In the genomic region with DNA sequence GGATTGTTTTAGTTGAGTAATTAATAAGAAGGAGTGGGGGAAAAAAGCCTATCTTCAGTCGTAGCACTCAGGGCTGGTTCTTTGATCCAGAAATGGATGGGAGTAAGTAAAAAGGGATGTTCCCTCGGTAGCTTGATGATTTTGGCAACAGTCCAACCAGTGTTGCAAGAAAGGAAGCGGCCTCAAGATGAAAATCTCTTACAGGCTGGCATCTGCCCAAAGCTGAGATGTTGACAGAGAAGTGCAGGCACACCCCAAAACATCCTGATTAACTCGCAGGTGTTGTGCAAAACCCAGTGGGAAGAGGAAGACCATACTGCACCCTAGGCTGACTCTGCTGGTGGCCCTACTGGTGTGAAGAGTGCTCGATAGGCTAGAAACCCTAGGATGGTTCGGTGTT, we compare ENCODE assay signal across 9 mouse cellular contexts.
DNase-seq lines count a peak whose midpoint lies in the region; ATAC-seq and TF ChIP-seq lines count a peak whose summit lies in the region.
"Had no signal": no experiment of that assay in that cellular context is flagged by ENCODE, and none has a peak within 500 bp of the region (broad histone marks: within the 10 kb centered on the region; RNA-seq: fewer than 3 reads in every experiment).

No protein-coding gene starts in this region.

- peak; percentile 57; the same call in 1 of the 2 replicates for ATAC-seq in heart, embryonic 12.5 days (ENCODE audit: insufficient number of reproducible peaks, low FRiP score)
- ATAC-seq in megakaryocyte, adult 5-6 weeks (ENCODE audit: poor library complexity, severe bottlenecking): peak; percentile 84

- TF ChIP-seq CTCF in spleen, adult 2 months (IDR thresholded peaks at IDR 0.05; ENCODE audit: extremely low read depth, insufficient read depth, insufficient read length, insufficient replicate concordance): no peak

- no peak overlapping the region for H3K27ac ChIP-seq in spleen, adult 2 months (ENCODE audit: insufficient read depth, low read length)
- no peak overlapping the region for H3K27ac ChIP-seq in heart, embryonic 12.5 days (ENCODE audit: poor library complexity, severe bottlenecking)

- H3K27me3 ChIP-seq in spleen, adult 2 months (ENCODE audit: control insufficient read depth, insufficient read depth, low read length): no peaks in the 10 kb centered on the region
- H3K27me3 ChIP-seq in heart, embryonic 12.5 days (replicated peaks): no peaks in the 10 kb centered on the region
- H3K27me3 ChIP-seq: megakaryocyte, embryonic 14.5 days had no signal

- TF ChIP-seq POLR2A in spleen, adult 2 months (IDR thresholded peaks at IDR 0.05; ENCODE audit: low read depth, low read length): no peak

- peaks cover 2% of the 10 kb centered on the region; the same call in 1 of the 2 replicates for H3K4me1 ChIP-seq in spleen, adult 2 months (ENCODE audit: control insufficient read depth, insufficient read depth, insufficient read length)
- H3K4me1 ChIP-seq in heart, embryonic 12.5 days (replicated peaks): 0 out of 2 replicates have a peak, but pooled peaks cover 5% of the 10 kb centered on the region

- no peak overlapping the region for H3K4me2 ChIP-seq in heart, embryonic 12.5 days

- 18% methylated on average over 6 of the region's 6 CpGs for WGBS in spleen, adult 2 months
- 32% methylated on average over 6 of the region's 6 CpGs for WGBS in heart, embryonic 12.5 days
- 13% methylated on average over 6 of the region's 6 CpGs for WGBS in large intestine, adult 2 months

- H3K9me3 ChIP-seq in heart, embryonic 12.5 days (replicated peaks): peaks cover 5% of the 10 kb centered on the region; the same call in 1 of the 2 replicates

- DNase-seq in cerebellum, adult 9-10 months: peak; percentile 8
- no peak for DNase-seq in cerebellum, adult 11 months
- peak; percentile 25 to 26 for DNase-seq in spleen, adult 2 months (ENCODE audit: low read depth in 1 of 2, low spot score in 2 of 2)
- DNase-seq in spleen, adult 12 weeks (ENCODE audit: low spot score): no peak
- peak; percentile 53 for DNase-seq in large intestine, adult 2 months (ENCODE audit: low read depth, low spot score)
- peak; percentile 21 to 37 for DNase-seq in thymus, postnatal 10 days (ENCODE audit: low spot score in 2 of 2)

- no peaks in the 10 kb centered on the region for H3K36me3 ChIP-seq in spleen, adult 2 months (ENCODE audit: control insufficient read depth, insufficient read depth, low read length)
- no peaks in the 10 kb centered on the region for H3K36me3 ChIP-seq in heart, embryonic 12.5 days

- no peak overlapping the region for H3K4me3 ChIP-seq in spleen, adult 2 months (ENCODE audit: extremely low read depth, insufficient read depth, insufficient read length)
- no peak overlapping the region for H3K4me3 ChIP-seq in heart, embryonic 12.5 days
- H3K4me3 ChIP-seq: megakaryocyte, embryonic 14.5 days had no signal

- no peak overlapping the region for H3K9ac ChIP-seq in heart, embryonic 12.5 days

Comparison
In these comparisons a context has a peak if more than half of its experiments do, and no peak if none do; other contexts are left out.
1. DNase-seq: peak in cerebellum, adult 9-10 months (single experiment), spleen, adult 2 months (2 of 2), large intestine, adult 2 months (single experiment) and thymus, postnatal 10 days (2 of 2); none in cerebellum, adult 11 months (single experiment) and spleen, adult 12 weeks (single experiment).